Mouse (Mus musculus) left cerebral cortex, adult 11 months (tissue): ENCODE measurements around the gene Vegfc.

Experiments
- DNase-seq: peaks from one replicate; pipeline ENCODE4 v3.0.0; 2022; ENCODE audit warnings: low spot score

Vegfc gene

DNA sequence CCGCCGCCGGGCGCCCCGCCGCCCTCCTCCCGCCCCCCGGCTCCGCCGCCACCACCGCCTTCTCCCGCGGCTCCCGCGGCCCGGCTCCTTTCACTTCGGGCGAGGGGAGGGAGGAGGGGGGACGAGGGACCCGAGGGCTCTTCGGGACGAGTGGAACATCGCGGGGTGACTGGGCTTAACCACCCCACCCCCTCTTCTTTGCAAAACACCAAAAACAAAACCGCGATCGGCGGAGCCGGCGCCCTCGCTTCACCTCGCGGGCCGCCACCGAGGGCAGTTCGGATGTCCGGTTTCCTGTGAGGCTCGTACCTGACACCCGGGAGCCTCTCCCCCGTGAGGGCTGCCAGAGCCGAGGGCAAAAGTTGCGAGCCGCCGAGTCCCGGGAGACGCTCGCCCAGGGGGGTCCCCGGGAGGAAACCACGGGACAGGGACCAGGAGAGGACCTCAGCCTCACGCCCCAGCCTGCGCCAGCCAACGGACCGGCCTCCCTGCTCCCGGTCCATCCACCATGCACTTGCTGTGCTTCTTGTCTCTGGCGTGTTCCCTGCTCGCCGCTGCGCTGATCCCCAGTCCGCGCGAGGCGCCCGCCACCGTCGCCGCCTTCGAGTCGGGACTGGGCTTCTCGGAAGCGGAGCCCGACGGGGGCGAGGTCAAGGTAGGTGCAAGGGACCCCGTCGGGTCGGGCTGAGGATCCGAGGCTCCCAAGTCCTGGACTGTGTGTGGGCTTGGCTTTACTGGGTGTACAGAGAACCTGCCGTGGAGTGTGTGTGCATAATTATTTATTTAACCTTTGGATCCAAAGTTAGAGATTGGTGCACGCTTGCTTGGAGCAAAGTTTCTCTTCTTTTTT lies at the start of gene Vegfc:
Gene Vegfc (plus strand): TSS at position 336 of the 850 bp plus-strand sequence.
- no peak for DNase-seq

- no peak for DNase-seq
Observed at GRCm38 (mm10) chr8:54034584-54034983, 42.8 kb upstream of the Vegfc start.

DNA sequence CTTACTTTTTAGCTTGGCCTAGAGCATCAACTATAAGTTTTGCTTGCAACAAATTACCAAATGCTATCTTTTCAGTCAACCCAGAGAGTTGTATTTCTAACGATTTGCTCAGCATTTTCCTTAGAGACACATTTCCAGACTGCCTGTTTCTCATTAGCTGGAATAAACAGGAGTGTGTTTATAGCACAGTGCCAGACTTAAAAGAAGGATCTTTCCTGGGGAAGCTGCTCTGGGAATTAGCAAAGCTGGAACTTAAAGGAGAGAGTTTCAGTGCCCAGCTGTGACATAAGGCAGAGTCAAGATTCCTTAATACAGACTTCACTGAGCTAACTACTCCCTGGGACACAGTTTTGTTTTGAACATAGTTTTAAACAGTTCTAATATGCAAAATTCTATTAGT lies 34.8 kb upstream of the Vegfc start:
- DNase-seq = no peak

DNA sequence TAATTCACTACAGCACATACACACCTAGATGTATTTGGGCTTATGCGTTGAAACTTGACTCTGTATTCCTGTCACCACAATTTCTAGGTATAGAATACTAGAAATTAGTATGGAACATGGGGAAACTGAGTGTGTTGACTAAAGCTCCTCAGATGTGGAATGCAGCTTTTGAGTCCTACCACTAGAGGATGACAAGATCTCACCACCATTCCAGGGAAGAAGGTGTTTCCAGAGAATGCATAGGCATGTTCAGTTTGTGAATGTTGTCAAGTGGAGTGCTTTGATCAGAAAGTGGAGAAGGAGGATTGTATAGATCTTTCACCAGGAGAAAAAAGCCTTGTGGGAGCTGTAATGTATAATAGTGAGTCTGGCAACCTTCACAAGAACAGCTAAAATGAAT lies 33.9 kb upstream of the Vegfc start:
- no peak for DNase-seq

GRCm38 (mm10) chr8:54053210-54053609 lies 24.2 kb upstream of the Vegfc start:
- no peak for DNase-seq

GRCm38 (mm10) chr8:54065492-54065891 lies 11.9 kb upstream of the Vegfc start:
- no peak for DNase-seq

DNA sequence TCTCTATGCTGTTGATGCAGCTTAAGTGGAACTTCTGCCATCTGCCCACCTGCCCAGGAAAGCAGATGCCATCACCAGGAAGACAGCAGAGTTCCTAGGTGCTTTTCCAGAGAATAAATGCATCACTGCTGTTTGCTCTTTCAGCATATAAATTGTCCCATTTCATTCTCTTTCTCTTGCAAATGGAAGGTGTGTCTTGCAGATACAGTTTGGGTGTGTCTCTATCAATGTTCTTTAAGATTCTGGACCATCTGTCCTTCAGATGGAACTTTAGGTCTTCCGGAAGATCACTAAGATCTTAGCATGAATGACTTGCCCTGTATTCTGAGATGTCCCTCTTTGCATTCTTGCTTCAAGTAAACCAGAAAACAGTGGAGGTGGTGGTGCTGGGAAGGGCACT lies 1.1 kb upstream of the Vegfc start:
- no peak for DNase-seq

GRCm38 (mm10) chr8:54076791-54077270 lies 575 bp upstream of the Vegfc start:
- DNase-seq = no peak

DNA sequence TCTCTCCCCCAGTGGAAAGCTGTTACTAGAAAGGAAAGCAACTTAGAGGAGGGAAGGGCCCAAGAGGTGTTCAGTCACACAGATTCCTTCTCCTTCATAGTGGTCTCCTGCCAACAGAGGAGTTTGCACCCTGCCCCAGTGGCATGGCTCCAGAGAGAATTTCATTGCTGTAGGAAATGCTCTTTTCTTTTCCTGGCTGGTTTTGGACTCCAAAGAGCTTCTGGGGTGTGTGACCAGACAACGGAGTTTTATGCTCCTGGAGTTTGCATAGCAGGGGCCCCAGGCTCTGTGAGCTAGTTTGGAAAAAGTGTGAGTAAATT lies 675 bp downstream of the Vegfc start:
- no peak for DNase-seq

DNA sequence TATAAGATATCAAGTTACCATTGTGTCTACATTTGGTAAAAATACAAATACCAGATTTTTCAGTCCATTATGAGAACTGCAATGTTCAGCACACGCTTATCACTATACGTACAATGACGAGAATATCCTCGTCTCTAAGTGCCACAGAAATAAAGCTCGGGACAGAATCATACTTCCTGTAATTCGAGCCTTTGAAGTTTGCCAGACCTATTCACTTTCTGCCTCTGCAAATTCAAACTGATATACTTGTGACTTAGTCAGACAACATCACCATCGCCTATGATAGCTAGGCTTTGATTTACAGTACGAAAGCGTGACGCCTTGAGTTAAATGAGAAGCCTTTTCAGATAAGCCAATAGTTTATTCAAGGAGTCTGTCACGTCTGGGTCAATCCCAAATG lies 1.6 kb downstream of the Vegfc start:
- no peak for DNase-seq

- no peak for DNase-seq
Observed at GRCm38 (mm10) chr8:54079601-54080000, 2.2 kb downstream of the Vegfc start.

DNA sequence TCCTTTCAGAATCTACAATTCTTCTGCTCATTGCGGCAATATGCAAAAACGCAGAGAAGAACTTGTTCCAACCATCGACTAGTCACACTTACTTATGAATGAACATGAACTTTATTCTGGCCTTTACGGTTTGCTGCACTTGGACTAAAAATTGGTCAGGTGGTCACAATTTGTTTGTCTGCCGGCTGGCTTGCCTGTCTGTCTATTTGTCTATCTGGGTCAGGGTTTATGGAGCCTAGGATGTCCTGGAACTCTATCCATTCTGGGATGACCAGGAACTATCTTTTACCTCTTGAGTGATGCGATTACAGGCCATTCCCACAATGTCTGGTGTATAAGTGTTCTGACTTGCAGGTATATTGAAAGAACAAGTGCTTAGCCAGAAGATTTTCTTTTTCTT lies 8.5 kb downstream of the Vegfc start:
- no peak for DNase-seq

GRCm38 (mm10) chr8:54087114-54087513 lies 9.7 kb downstream of the Vegfc start:
- no peak for DNase-seq

DNA sequence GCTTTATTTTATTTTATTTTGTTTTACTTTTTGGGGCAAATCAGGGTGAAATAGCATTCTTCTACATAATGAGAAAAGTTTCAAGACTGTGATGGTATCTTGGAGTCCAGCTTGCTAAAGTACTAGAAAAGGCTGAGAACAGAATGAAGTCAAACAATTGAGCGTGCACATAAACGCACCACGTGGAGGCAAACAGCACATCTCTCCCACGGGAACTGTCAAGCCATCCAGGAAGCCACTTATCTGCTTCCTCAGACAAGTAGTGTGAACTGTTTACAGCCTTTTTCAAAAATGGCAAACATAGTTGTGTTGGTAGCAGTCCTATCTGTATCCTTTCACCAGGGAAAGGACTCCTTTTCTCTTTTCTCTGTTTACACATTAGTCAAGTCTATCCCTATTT lies 11.8 kb downstream of the Vegfc start:
- no peak for DNase-seq

DNA sequence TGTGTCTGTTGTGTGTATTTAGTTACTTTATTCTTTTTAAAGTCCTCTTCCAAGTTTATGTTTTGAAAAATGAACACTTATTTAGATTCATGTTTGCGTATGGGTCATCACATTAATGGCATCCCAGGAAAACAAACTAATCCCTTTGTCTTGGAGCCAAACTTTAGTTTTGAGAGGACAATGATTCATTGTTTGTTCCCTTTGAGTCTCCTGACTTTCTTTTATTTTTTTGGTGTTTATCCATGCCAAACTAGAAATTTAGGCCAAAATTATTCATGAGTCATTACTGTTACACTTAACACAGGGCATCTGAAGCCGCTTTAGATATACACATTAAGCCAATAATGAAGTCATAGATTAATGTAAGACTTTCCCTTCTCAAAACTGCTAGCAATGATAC lies 12.5 kb downstream of the Vegfc start:
- DNase-seq = no peak

- no peak for DNase-seq
Observed at GRCm38 (mm10) chr8:54100058-54100457, 22.7 kb downstream of the Vegfc start.

DNA sequence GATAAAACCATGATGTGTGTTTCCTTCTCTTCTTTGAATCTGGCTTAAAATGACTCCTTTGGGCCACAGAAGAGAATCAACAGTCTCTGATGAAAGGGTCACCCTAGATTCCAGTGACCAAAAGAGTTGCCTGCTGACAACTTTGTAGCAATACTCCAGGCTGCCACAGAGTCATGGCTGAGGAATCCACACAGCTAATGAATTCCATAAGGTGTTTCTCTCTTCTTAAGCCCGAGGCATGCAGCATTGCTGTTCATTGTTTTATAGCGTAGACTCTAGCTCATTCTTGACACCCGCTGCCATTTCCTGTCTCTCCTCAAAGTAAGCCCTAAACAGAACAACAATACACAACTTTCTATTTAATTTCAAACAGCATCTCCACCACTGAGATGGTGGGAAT lies 37.2 kb downstream of the Vegfc start:
- no peak for DNase-seq

DNA sequence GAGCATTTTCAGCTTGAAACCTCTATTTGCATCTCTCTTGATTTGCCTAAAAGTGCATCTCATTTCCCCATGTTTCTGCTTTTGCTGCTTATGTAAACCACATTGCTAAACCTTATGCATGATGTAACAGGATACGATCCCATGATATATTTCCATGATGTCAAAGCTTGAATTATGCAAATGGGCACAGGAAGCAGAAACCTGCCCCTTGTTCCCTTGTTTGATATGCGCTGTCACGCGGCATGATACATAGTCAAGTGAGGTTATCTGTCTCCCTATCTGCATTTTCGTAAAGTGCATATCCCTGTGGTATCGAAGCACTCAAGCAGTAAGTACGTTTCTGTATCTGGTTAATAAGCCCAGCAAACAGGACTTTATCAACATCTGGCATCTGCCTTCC lies 42.7 kb downstream of the Vegfc start:
- DNase-seq = no peak

DNA sequence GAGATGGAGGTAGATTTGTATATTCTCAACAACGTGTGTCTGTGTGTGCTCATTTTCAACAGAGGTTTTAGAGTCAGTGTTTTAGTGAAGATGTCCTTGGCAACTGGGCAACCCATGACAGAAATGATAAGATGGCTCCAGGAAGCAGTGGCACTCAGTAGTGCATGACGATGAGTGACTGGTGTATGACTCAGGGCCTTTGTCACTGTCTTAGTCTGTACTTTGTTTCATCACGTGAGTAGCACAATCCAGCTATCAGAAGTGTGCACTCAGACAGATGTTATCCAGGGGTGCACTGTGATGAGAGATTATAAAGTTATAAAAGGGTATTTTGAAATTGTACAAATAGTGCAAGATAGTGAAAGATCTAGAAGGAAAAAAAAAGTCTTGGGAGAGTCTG lies 44.5 kb downstream of the Vegfc start:
- DNase-seq = no peak

- DNase-seq = no peak
Observed at GRCm38 (mm10) chr8:54122345-54122744, 44.9 kb downstream of the Vegfc start.

DNA sequence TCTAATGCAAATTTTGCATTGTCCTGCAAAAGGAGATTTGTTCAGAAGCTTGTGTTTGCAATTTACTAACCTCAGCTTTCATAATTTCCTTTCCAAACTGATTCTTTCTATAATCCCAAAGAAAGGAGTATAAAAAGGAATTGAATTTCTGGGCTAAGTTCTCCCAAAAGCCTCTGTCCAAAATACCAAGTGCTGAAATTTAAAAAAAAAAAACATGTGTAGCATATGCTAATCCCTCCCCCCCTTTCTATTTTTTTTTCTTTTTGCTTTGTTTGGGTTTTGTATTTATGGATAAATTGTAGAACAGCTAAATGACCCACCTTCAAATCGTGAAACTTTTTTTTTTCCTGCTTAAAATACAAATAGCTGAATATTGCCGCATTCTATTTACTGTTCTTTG lies 53.2 kb downstream of the Vegfc start:
- no peak for DNase-seq

GRCm38 (mm10) chr8:54153240-54153639 lies 75.8 kb downstream of the Vegfc start:
- peak; percentile 6 for DNase-seq

- no peak for DNase-seq
Observed at GRCm38 (mm10) chr8:54163505-54163904, 86.1 kb downstream of the Vegfc start.

GRCm38 (mm10) chr8:54185336-54185735 lies 107.9 kb downstream of the Vegfc start:
- no peak for DNase-seq
